Mouse (Mus musculus): ENCODE data around the gene Rftn1.
"Not testable (repeated sequence)": the region's sequence is repeated elsewhere in the genome, so short reads cannot be mapped to it uniquely, and the experiment has no call there.

The Rftn1 gene

DNA sequence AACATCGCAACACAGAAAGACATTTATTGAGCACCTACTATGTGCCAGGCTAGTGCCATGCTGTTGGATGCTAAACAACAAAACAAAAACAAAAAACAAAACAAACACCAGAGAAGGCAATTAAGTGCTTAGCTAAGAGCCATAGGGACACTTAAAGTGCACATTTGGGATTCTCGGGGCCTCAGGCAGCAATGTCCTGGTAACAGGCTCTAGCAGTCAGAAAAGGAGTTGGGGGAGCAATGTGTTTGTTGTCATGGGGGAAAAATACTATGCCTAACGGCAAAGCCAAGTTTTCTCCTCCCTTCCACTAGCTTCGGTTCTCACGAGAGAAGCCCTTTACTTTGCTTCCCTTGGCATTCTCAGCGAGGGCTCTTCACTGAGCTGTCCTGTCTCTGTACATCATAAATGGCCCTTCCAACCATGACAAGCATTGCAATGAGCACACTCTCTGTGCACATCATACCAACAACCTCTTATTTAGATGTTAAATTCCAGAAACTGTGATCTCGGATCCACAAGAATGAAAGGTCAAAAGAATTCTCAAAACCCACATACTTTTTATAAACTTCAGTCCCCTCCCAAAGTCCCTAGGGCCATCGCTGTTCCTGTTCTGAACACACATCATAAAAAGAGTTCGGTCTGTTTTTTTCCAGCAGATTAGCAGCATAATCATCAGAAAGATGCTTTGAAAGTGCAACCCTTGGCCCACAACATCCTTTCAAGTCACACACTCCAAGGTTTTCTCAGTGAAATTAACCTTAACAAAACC is 63.2 kb downstream of the Rftn1 start:
- no peak for DNase-seq (ENCODE audit: low spot score)

- DNase-seq (ENCODE audit: low spot score) = no peak
These were observed 63.9 kb downstream of the Rftn1 start for GRCm38 (mm10) chr17:50126545-50126944.

DNA sequence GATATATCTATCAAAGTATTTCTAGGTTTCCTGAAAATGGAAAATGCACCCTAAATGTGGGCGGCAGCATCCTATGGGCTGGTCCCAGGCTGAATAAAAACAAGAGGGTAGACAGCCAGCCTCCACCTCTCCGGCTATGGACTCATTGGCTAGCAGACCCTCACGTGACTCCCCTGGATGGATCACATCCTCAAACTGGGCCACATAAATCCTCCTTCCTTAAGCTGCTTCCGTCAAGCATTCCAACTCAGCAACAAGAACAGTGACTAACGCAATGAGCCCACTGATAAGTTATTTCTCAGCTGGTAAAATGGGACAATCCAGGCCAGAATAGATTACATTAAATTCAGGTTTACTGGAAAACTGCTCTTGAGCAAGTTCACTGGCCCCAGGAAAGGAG is 64.6 kb downstream of the Rftn1 start:
- no peak for DNase-seq (ENCODE audit: low spot score)

DNA sequence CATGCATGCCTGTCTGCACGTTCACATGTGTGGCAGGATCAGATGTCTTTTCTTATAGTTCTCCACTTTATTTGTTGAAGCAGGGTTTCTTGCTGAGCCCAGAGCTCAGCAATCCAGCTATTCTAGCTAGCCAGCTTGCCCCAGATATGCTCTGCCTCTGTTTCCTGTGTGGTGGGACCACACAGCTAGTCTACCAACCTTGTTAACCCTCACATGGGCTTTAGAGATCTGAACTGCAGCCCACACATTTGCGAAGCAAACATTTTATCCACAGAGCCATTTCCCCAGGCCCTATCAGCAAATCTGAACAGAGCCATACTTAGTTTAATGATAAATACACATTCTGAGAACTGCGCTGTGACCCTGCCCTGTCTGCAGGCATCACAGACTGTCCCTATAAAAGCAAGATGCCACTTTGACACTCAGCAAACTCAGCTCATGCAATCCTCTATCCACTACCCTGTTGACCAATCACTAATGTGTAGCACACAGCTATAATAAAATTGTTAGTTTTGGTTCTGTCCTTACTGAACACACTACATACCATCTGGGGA is 65.2 kb downstream of the Rftn1 start:
- DNase-seq (ENCODE audit: low spot score) = no peak

- DNase-seq (ENCODE audit: low spot score) = no peak
These were observed 65.8 kb downstream of the Rftn1 start for GRCm38 (mm10) chr17:50124708-50125107.

- DNase-seq (ENCODE audit: low spot score) = no peak
These were observed 67.9 kb downstream of the Rftn1 start for GRCm38 (mm10) chr17:50122555-50122954.

GRCm38 (mm10) chr17:50120098-50120497 is 70.4 kb downstream of the Rftn1 start:
- DNase-seq (ENCODE audit: low spot score) = no peak

- DNase-seq (ENCODE audit: low spot score) = no peak
These were observed 73.0 kb downstream of the Rftn1 start for GRCm38 (mm10) chr17:50117461-50117860.

GRCm38 (mm10) chr17:50116980-50117379 is 73.5 kb downstream of the Rftn1 start:
- no peak for DNase-seq (ENCODE audit: low spot score)

- DNase-seq (ENCODE audit: low spot score) = not testable (repeated sequence)
These were observed 74.1 kb downstream of the Rftn1 start for GRCm38 (mm10) chr17:50116401-50116800.

DNA sequence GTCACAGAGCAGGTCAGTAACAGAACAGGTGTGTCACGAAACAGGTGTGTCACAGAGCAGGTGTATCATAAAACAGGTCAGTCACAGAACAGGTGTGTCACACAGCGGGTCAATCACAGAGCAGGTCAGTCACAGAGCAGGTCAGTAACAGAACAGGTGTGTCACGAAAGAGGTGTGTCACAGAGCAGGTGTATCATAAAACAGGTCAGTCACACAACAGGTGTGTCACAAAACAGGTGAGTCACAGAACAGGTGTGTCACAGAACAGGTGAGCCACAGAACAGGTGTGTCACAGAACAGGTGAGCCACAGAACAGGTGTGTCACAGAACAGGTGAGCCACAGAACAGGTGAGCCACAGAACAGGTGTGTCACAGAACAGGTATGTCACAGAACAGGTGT is 74.8 kb downstream of the Rftn1 start:
- DNase-seq (ENCODE audit: low spot score) = not testable (repeated sequence)

GRCm38 (mm10) chr17:50114659-50115058 is 75.8 kb downstream of the Rftn1 start:
- no peak for DNase-seq (ENCODE audit: low spot score)

GRCm38 (mm10) chr17:50110650-50111415 is 79.6 kb downstream of the Rftn1 start:
- DNase-seq (ENCODE audit: low spot score) = no peak

GRCm38 (mm10) chr17:50106811-50107210 is 83.7 kb downstream of the Rftn1 start:
- DNase-seq (ENCODE audit: low spot score) = no peak

GRCm38 (mm10) chr17:50104131-50104530 is 86.3 kb downstream of the Rftn1 start:
- no peak for DNase-seq (ENCODE audit: low spot score)

DNA sequence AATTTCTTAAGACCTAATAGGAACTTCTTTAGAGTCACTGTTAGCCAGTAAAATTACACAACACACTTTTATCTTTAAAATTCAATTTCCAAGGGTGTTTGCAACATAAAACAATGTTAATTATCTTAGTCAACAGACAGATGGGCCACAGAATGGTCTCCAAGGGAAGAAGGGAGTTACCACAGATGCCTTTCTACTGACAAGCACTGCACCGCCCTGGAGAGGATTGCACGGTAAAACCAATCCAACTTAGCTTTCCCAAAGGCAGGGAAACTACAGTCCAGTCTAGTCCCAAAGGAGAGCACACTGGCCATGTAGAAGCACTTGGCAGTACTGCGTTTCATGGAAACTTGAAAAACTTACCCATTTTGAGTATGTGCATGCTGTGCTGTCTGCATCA is 89.1 kb downstream of the Rftn1 start:
- DNase-seq (ENCODE audit: low spot score) = no peak

- DNase-seq (ENCODE audit: low spot score) = no peak
These were observed 90.4 kb downstream of the Rftn1 start for GRCm38 (mm10) chr17:50100070-50100469.

DNA sequence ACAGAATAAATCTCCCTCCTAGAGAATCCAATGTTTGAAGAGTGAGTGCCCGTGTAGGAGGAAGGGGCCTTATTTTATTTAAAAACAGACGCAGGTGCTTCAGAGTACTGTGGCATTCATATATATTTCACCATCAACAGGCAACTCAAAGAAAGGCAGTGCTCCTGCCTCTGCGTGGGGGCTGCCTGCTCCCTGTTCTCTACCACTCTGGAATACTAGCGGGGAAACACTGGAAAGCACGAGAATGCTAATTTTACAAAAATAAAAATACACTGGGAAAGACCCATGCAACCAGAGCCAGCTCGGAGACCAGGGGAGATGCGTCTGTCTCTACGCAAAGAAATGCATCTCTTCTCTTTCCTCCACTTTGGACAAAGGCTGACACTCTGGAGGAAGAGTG is 91.1 kb downstream of the Rftn1 start:
- DNase-seq (ENCODE audit: low spot score) = no peak

- DNase-seq (ENCODE audit: low spot score) = no peak
These were observed 92.2 kb downstream of the Rftn1 start for GRCm38 (mm10) chr17:50098297-50098696.

DNA sequence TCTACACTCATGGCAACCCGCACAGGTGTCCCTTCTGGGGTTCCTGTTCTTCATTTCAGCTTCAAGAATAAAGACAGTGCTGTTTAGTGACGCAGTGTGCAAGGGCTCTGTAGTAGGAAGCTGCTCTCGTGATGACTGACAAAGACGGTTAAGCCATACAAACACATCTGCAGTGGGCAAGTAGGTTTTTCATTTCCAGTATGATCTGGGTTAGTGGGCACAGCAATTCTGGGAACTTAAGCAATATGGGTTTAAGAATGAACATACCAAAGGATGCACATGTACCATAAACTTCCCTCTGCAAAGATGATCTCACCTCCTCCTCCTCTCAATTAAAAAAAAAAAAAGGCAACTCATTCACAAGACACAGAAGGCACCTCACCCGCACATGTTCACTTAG is 92.6 kb downstream of the Rftn1 start:
- DNase-seq (ENCODE audit: low spot score) = no peak

DNA sequence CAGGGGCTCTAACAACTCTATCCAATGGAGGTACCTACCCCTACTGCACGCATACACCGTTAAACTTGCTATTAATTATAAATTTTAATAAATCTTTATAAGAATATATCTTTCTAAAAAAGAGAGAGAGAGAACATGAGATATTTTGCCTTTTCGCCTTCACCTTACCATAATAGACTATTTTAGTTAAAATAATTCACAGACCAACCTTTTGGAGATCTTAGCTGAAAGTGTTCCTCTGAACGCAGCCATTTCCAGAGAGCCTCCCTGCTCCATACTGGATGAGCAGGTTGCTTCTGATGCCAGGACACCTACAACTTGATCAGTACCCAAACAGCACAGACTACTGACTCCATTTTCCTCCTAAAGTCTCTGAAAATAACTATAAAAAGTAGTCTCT is 94.2 kb downstream of the Rftn1 start:
- DNase-seq (ENCODE audit: low spot score) = no peak

DNA sequence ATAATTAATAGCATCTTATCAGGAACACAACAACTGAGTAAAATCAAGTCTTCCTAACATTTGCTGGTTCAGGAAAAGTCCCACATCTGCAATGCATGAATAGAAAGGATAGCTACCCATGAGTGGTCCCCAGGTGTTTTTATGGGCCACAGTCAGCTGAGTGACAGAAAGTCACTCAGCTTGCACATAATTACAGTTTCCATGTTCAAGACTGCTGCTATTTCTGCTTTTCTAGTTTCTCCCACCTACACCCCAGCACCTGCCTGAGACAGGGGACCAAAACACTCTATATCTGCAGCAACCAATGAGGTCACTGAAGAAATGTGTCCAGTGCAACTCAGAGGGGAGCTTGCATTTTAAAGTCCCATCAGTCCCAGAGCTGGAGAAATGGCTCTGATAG is 95.9 kb downstream of the Rftn1 start:
- no peak for DNase-seq (ENCODE audit: low spot score)

DNA sequence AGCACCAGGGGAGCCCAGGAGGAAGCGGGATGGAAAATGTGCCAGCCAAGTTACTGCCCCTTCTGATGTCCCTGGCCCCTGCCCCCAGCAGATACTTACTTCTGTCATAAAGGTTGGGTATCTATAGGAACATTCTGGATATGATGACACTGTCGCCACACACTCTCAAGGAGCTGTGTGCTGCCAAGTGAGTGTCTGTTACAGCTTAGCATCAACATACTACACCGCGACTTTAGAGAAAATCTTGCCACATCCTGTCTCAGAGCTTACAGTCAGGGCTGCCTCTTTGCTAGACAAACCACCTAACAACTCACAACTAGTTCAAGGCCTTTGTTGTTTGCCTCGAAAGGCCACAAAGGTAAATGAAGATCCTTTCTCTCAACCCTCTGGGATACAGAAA is 96.4 kb downstream of the Rftn1 start:
- no peak for DNase-seq (ENCODE audit: low spot score)
